Mouse (Mus musculus) ES-CJ7 (cell line): ENCODE data around the gene Degs2.

Experiments
- DNase-seq: peaks from one replicate; pipeline ENCODE4 v3.0.0; 2011; ENCODE audit warnings: low read depth, low spot score

Degs2 gene

DNA sequence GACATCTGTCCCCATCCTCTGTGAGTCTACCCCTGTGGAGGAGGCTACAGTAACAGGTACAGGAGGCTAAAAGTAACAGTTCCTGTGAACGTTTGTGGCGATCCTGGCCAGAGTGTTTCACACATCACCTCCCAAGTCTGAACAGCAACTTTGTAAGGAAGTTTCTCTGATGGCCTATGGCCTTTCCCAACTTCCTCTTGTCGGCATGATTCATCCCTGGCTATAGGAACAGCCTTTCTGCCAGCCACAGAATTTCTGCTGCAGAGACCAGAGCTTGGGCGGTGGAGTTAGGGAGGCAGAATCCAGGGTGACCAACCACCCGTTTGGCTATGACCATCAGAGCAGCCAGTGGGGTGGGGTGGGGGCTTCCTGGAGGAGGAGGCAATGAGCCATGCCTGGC lies 2.1 kb downstream of the Degs2 start:
- no peak for DNase-seq

DNA sequence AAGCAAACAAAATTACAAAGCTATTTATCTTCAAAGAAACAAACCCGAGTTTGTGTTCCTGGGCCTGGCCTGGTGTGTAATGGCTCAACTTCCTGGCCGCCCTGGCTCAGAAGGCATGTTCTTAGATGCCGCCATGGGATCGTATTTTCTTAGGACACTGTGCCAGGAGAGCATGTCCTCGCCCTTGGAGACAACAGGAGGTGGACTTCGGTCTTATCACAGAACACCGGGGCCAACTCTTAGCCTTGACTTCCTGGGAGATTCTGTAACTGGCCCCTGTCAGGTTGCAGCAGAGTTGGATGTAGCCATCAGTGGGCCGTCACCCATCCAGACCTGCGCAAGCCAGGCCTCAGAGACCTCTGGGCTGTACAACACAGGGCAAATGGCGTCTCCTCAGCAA lies 2.5 kb downstream of the Degs2 start:
- no peak for DNase-seq

DNA sequence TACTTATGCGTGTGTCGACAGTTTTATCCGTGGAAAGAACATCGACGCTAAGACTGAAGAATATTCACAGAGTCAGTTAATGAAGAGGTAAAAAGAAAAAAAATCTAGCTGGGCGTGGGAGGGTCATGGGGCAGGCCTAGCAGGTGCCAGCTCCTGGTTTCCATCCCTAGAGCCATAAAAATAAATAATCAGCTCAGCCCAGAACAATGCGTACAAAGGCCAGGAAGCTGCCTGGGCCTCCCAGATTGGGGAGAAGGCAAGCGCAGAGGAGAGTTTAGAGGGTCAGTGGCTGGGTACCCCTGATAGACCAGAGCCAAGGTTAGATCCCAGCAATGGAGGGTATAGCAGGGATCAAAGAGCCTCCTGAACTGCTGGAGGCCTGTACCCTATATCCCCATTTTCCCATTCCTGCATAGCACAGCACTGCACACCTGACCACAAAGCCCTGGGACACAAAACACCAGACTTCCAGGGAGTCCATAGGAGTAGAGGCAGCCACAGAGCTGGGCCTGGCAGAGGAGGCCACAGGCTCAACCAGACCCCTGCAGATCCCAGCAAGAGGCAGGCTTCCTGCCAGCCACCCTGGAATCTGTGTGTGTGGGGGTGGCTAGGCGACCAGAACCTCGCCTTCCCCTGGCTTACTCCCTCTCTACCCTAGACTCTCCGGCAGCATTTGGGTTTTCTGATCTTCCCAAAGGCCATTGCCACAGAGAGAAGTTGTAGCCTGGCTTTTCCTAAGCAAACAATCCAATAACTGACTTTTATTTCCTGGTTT lies 3.2 kb downstream of the Degs2 start:
- DNase-seq, result no peak

DNA sequence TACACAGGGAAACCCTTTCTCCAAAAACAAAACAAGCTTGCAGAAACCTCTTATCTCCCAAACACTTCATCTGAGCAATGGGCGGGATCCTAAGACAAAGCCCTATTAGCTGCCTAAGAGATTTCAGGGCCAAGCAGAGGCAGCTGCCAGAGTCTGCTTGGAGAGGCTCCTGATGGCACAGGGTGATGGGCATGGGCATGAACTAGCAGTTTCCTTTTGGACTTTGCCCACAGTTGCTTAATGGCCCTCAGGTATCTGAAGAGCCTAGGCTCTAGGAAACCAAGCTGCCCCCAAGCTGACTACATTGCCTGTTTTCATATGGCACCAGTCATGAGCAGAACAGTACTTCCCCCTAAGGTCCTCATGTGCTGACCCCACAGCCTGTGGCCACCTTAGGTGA lies 7.9 kb downstream of the Degs2 start:
- no peak for DNase-seq

DNA sequence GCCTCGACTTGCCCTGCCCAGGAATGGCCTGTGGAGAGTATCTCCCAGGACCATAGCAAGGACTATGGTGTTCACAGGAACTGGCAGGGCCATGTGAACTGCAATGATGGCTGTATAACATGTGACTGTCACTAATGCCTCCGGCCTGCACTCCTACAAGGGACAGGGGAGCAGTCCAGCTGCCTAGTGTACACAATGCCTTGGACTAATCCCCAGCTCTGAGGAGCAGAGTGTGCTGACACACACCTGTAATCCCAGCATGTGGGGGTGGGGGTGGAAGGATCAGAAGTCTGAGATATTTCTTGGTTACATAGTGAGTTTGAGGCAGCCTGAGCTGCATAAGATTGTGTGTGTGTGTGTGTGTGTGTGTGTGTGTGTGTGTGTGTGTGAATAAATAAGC lies 8.5 kb downstream of the Degs2 start:
- DNase-seq, result no peak

DNA sequence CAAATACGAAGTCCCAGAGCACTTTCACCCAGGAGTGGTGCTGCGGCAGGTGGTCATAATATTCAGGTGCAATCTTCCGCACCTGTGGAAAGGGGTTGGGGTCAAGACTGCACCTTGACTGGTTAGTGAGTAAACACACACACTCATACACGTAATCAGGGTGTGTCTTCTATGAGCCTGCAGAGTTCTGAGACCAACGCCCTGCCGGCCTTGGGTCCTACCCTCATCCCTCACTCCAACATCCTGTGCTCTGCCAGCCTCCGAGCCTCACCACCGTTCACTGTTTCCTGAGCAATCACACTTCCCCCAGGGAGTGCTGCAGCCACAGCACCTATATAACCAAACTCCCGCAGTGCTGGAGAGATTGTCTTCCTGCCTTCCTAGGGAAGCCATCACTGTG lies 11.6 kb downstream of the Degs2 start:
- no peak for DNase-seq

DNA sequence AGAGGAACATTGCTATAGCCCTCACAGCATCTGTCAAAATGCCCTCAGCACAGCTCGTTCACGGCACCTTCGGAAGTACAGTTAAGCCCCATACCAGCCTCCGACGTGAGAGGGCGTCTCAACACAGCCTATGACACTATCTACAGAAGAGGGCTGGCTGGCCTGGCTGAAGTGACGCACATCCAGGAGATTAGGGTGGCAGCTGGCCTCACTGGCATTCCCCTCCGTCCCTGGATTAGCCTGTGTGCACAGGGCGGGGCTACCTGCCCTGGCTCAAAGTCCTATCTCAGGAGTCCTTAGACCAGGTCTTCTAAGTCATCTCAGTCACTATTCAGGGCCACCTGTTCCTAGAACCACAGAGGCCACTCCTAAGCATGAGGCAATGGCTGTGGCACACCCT lies 12.9 kb downstream of the Degs2 start:
- no peak for DNase-seq

DNA sequence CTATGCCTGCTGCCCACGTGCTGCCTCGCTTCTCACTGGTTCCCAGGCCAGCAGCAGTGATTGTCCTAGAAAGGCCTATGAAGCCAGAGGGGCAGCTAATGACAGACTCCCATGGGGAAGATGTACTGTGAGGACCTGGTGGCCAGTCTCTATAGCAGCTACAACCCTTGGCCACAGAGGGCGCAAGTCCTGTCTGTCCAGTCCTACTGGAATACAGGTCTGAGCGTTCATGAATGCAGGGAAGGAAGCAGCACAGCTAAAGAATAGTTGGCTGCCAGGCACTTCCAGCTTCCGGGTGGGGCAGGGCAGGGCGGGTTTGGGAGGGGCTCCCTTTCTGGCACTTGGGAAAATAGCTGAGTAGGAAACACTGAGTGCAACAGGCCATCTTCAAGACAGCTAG lies 15.2 kb downstream of the Degs2 start:
- DNase-seq, result peak; percentile 70

DNA sequence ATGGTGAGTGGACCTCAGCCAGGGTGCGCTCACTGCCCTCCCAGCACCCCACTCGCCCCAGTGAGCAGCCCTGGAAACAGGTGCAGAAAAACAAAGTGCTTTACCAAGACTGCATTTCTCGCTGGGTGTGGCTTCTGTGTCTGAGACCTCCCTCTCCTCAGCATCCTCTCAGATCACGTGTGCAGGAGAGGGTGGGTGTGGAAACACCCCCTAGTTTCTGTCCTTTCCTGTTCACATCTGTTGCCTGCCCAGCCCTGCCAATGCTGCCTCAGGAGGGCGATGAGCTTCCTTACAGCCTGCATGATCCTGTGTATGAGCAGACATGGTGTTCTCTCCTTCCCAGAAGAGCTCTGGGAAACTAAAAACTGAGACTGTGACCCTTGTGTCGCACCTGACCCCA lies 15.7 kb downstream of the Degs2 start:
- peak; percentile 45 for DNase-seq

DNA sequence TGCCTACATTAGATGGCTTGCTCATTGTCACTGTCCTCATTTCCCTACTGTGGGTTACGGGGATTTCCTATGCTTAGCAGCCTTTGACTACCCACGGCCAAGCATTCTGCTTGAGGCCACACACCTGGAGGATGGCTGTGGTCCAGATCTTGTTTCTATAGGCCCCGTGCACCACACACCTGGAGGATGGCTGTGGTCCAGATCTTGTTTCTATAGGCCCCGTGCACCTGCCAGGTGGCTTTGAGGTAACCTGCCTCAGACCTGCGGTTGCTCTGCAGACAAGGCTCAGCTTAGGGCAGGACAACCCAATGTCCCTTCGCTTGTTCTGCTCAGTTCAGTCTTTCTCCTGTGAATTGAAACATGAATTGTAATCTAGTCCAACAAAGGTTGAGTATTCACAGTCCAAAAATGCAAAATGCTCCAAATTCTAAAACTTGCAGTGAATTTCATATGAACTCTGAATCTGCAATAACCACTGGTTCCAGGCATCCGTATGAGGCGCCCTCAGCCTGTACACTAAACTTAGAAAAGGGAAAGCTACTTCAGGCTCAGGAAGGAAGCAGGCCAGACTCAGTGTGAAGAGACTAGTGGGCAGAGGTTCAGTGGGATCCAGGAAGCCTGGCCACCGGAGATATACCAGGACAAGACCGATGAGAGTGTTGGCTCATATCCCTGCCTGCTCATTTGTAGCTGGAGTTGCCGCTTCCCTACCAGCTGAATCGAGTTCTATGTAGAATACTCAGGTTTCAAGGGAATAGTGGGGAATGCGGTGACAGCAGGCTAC lies 19.7 kb downstream of the Degs2 start:
- DNase-seq, result no peak

DNA sequence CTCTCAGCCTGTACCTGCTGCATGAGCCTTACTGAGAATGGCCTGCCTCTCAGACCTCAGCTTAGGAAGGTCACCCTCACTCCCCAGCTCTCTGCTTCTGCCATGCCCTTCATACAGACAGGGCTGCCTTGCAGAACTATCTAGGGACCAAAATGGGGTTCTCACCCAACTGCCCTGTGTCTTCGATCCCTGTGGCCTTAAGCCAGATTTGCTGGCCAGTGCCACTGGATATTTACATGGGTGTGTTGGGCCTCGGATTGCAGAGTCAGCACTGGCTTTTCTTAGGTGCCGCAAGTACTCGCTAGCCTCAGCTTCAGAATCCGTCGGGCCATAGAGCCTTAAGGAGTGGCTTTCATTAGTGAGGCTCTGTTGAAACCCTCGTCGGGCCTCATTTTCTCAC lies 21.3 kb downstream of the Degs2 start:
- no peak for DNase-seq

DNA sequence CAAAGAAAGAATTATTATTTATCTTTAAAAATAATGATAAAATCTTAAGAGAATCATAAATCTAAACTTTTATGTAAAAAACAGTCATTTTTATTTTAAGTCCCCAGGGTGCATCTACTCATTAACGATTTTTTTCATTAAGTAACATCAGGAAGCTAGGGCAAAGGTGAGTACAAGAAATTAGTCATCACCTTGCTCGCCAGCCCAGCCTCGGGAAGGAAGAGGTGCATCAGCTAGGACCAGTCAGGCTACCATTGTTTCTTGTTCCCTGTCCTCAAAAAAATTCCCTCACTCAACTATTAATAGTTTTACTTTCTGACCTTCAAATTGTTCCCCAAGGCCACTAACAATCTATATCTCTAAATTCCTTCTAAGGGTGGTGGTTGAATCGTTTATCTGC lies 23.7 kb downstream of the Degs2 start:
- no peak for DNase-seq

DNA sequence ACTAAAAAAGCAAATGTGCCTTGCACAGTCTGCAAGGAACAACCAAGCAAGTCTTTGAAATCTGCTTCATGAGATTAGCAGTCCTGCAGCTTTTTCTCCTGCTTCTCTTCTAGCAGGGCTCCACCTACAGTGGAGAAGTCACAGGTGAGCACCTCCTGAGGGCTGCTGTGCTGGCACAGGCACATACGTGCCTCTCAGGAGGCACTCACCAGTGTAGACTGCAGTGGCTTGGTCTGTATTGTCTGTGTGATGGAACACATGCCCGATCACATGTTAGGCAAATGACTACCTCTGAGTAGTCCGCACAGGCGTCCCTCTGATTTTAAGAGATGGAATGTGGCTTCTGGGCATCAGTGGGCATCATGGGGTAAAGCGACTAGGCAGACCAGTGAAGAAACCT lies 25.0 kb downstream of the Degs2 start:
- no peak for DNase-seq

DNA sequence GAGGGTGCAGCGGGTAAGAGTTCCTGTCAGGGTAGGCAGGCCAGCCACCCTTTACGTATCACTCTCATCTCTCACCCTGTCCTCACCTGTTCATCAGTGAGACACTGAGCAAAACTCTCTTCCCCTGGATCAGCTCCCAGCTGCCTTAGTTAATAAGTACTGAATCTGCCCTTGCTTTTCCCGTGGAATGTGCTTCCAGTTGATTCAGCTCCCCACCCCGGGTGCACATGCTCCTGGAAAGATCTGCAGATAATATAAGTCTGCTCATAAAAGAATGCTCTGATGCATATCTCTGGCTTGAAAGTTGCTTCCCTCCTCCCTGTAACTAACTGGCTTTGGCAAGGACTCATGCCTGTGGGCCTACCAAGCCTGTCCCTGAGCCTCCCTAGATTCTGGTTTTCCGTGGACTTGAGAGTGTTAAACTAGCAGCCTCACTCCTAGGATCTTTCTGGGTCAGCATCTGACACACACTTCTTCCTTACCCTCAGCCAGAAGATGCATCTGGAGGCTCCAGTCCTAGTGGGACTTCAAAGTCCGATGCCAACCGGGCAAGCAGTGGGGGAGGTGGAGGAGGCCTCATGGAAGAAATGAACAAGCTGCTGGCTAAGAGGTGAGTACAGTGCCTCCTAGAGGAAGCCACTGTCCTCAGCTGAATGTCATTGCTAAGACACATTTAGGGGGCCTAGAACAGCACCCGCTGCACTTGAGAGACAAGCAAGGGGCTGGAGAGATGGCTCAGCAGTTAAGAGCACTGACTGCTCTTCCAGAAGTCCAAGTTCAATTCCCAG lies 26.3 kb downstream of the Degs2 start:
- DNase-seq, result peak; percentile 40

DNA sequence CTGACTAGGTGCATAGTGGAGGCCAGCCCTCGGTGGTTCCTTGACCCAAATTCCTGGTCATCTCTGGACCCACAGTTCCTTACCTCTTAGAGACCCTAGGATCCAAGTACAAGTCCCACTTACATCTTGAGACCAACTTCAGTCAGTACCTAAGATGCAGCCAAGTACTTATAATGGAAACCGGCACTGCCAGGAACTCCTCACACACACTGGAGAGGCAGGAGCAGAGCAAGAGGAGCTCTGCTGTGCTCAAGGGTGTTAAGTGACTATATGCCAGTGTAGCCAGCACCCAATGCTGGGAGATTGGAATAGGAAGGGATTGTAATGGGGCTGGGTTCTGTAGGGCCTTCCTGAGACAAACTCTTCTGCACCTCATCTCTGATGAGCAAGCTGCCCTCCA lies 27.2 kb downstream of the Degs2 start:
- no peak for DNase-seq

DNA sequence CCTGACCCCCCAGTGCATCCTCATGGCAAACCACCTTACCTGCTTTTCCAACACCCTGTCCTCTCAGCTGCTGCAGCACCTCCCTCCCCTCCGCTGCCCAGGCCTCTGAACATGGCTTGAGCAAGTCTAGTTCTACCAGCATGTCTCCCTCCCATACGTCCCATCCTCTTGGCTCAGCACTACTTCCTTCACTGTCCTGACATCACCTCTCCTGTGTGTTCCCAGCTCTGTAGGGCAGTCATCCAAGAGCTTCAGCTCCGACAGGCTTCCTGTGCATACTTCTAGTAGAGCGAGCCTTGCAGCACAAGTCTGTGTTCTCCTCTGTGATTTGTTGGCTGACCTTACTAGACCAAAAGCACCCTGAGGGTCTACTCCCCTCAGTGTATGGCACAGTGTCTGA lies 27.6 kb downstream of the Degs2 start:
- DNase-seq, result no peak

DNA sequence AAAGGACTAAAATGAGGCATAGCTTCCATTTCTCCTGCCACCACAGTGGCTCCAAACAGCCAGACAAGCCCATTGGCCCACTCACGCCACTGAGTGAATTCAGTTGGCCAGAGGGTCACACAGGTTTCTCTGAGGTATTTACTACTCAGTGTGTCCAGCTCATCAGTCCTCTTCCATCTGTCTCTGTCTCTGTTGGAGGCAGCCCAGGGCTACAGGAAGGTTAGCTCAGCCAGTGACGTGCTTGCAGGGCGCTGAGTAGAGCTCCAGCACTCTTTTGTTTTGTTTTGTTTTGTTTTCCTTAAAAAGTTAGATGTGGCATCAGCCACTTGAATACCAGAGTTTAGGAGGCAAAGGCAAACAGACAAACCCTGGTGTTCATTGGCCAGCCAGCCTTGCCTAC lies 28.6 kb downstream of the Degs2 start:
- DNase-seq, result no peak

DNA sequence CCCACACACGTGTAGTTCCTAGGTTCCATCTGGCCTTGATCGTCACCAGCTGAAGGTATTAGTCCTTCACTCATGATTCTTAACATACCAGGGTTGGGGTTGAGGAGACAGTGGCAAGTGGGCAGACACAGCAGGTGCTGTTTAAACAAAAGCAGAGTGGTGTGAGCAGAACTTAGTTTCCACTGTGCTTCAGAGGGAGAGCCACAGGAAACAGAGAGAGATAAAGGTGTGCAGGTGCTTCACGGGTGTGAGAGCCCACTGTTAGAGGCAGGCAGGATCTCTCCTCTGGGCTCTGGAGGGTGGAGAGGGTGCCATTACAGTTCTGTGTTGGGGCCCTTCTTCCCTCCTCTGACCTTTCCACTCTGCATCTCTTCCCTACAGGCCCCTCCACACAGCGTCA lies 29.2 kb downstream of the Degs2 start:
- DNase-seq, result no peak

DNA sequence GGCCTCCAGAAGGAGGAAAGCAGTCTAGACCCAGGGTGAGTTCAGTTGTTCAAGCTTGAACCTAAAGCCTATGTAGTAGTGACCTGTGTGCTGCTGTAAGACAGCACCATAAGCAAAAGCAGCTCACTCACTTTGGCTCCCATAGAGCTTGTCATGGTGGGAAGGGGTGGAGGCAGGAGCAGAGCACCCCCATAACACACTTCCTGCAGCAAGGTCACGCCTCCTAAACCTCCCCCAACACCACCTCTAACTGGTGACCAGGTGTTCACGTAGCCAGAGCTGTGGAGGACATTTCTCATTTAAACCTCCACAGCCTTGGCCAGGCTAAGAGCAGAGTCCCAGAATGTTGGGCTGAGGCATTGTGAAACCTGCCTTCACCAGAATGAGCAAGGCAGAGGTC lies 30.6 kb downstream of the Degs2 start:
- no peak for DNase-seq

DNA sequence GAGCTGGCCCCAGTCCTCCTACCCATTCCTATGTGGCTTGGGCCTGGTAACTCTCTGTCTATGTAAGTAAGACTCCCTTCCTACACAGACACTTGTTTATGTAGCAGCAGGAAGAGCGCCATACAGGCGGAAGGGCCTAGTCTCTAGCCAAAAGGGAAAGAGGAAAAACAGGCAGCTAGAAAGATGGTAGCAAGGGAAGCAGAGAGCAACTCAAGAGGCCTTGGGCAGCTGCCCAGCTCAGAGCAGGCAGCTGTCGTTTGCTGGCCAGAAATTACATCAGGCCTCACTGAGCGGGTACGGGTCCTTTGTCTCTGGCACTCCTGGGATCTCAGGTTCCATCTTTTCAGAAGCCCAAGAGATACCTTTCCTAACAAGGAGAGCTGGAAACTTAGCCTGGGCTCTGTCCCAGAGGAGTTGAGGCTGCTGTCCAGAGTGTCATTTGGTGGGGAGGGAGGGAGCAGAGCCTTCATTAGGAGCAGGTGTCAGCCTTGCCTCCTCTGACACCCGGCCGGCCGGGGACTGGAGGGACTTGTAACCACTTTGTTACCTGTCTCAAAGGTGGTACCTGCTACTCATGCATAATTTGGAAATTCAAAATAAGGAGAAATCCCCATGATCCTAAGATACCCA lies 33.4 kb downstream of the Degs2 start:
- no peak for DNase-seq

DNA sequence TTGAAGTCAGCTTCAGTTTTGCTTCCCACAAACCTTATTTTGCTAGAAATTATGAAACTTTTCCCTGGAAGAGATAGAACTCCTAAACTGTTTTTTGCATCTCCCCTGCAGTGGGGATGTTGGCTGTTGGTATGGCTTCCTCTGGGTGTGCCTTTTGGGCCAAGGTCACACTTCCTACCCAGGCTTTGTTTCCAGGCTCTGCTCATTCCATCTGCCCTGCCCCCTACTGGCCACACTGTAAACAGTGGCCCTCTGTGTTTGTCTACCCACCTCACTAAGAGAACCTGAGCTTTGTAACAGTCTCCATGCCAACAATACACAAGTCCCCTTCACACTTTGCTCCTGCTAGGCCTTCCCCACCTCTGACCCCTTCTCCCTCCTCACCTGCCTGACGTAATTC lies 44.8 kb downstream of the Degs2 start:
- peak; percentile 83 for DNase-seq
